Mouse (Mus musculus): ENCODE measurements at regions not wholly inside any gene's neighbourhood (a gene's known extent, or its start where the extent isn't known, plus 50 kb on each side); places are given as distances from the start of the nearest gene placed in this dataset.

DNA sequence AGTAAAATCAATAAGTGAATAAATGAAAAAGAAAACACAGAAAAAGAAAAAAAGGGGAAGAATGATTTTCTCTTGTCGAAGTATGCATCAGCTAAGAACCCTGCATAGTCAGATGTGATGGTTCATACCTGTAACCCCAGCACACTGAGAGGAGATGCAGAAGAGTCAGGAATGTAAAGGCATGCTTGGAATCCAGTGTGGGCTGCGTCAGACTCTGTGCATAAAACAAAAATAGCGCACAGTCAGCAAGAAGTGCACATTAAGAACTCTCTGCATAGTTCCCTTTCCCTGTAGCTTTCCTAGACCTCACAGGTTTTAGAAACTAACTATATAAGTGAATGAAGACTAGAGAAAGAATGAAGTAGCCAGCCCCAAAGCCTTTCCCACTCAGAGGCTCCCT, 238.2 kb upstream of the Chl1 start:
- TF ChIP-seq POLR2A (IDR thresholded peaks at IDR 0.05; ENCODE audit: borderline replicate concordance, extremely low read depth, insufficient read depth, insufficient read length, poor library complexity, severe bottlenecking) (no peak), CTCF (IDR thresholded peaks at IDR 0.05; ENCODE audit: borderline replicate concordance, extremely low read depth, insufficient read depth, insufficient read length) (no peak)
